Mouse (Mus musculus): ENCODE data around the gene Pcnt.

- TF ChIP-seq CTCF (IDR thresholded peaks at IDR 0.05; ENCODE audit: extremely low read depth, insufficient read length, insufficient replicate concordance, low read depth, low read length) (no peak), POLR2A (IDR thresholded peaks at IDR 0.05; ENCODE audit: low read depth, low read length) (no peak)
Measured at GRCm38 (mm10) chr10:76317623-76318022, 125.0 kb downstream of the Pcnt start.
